Mouse (Mus musculus): ENCODE data around the gene Pus7. TPM values are rescaled to one million over a fixed set of nuclear protein-coding genes. Genes with fewer than 3 reads are reported as not detected.

Pus7 gene
- polyA plus RNA-seq (2012; ENCODE audit: insufficient read depth, insufficient read length, missing spikeins) = 5.4 and 6.1 TPM in 2 replicates

GRCm38 (mm10) chr5:23782931-23783877 is at the start of gene Pus7:
Gene Pus7, minus strand, starts transcription at chr5:23783711.
- Histone ChIP-seq H3K4me3 (ENCODE audit: insufficient read depth, low read length) (peak within 1 kb of the TSS; percentile 78), H3K4me1 (ENCODE audit: control insufficient read depth, insufficient read depth, low read length) (peaks cover 12% of the 10 kb centered on the region), H3K27ac (ENCODE audit: insufficient read depth, low read depth, low read length) (no peak within 1 kb of the TSS)
- TF ChIP-seq POLR2A (IDR thresholded peaks at IDR 0.05; ENCODE audit: borderline replicate concordance, low read depth, low read length) (no peak), CTCF (IDR thresholded peaks at IDR 0.05; ENCODE audit: low read depth, low read length) (no peak)

GRCm38 (mm10) chr5:23830897-23831752 is 47.6 kb upstream of the Pus7 start:
- peaks cover 1% of the 10 kb centered on the region for H3K4me1 ChIP-seq (ENCODE audit: control insufficient read depth, insufficient read depth, low read length)
- no peak overlapping the region for H3K4me3 ChIP-seq (ENCODE audit: insufficient read depth, low read length)
- no peak for TF ChIP-seq CTCF (IDR thresholded peaks at IDR 0.05; ENCODE audit: low read depth, low read length)
- TF ChIP-seq POLR2A (IDR thresholded peaks at IDR 0.05; ENCODE audit: borderline replicate concordance, low read depth, low read length) = no peak

GRCm38 (mm10) chr5:23826321-23827004 is 43.0 kb upstream of the Pus7 start:
- peak; percentile 50; the same call in 1 of the 2 replicates for TF ChIP-seq CTCF (IDR thresholded peaks at IDR 0.05; ENCODE audit: low read depth, low read length)
- TF ChIP-seq POLR2A (IDR thresholded peaks at IDR 0.05; ENCODE audit: borderline replicate concordance, low read depth, low read length) = no peak
- H3K27ac ChIP-seq (ENCODE audit: insufficient read depth, low read depth, low read length) = no peak overlapping the region
- no peaks in the 10 kb centered on the region for H3K4me1 ChIP-seq (ENCODE audit: control insufficient read depth, insufficient read depth, low read length)
- H3K4me3 ChIP-seq (ENCODE audit: insufficient read depth, low read length) = no peak overlapping the region

More at GRCm38 (mm10) chr5:23830897-23831752, 47.6 kb upstream of the Pus7 start:
- H3K27ac ChIP-seq (ENCODE audit: insufficient read depth, low read depth, low read length) = no peak overlapping the region

GRCm38 (mm10) chr5:23824171-23824733 is 40.7 kb upstream of the Pus7 start:
- H3K27ac ChIP-seq (ENCODE audit: insufficient read depth, low read depth, low read length) = no peak overlapping the region
- TF ChIP-seq POLR2A (IDR thresholded peaks at IDR 0.05; ENCODE audit: borderline replicate concordance, low read depth, low read length) = no peak
- TF ChIP-seq CTCF (IDR thresholded peaks at IDR 0.05; ENCODE audit: low read depth, low read length) = no peak
- no peak overlapping the region for H3K4me3 ChIP-seq (ENCODE audit: insufficient read depth, low read length)
- no peaks in the 10 kb centered on the region for H3K4me1 ChIP-seq (ENCODE audit: control insufficient read depth, insufficient read depth, low read length)

- H3K4me3 ChIP-seq (ENCODE audit: insufficient read depth, low read length) = no peak overlapping the region
- TF ChIP-seq CTCF (IDR thresholded peaks at IDR 0.05; ENCODE audit: low read depth, low read length) (no peak), POLR2A (IDR thresholded peaks at IDR 0.05; ENCODE audit: borderline replicate concordance, low read depth, low read length) (no peak)
- no peak overlapping the region for H3K27ac ChIP-seq (ENCODE audit: insufficient read depth, low read depth, low read length)
- H3K4me1 ChIP-seq (ENCODE audit: control insufficient read depth, insufficient read depth, low read length) = no peaks in the 10 kb centered on the region
Observed at GRCm38 (mm10) chr5:23822306-23822705, 38.8 kb upstream of the Pus7 start.

GRCm38 (mm10) chr5:23816681-23817080 is 33.2 kb upstream of the Pus7 start:
- Histone ChIP-seq H3K4me1 (ENCODE audit: control insufficient read depth, insufficient read depth, low read length) (no peaks in the 10 kb centered on the region), H3K4me3 (ENCODE audit: insufficient read depth, low read length) (no peak overlapping the region), H3K27ac (ENCODE audit: insufficient read depth, low read depth, low read length) (no peak overlapping the region)
- TF ChIP-seq POLR2A (IDR thresholded peaks at IDR 0.05; ENCODE audit: borderline replicate concordance, low read depth, low read length) (no peak), CTCF (IDR thresholded peaks at IDR 0.05; ENCODE audit: low read depth, low read length) (no peak)

GRCm38 (mm10) chr5:23814841-23815240 is 31.3 kb upstream of the Pus7 start:
- H3K4me3 ChIP-seq (ENCODE audit: insufficient read depth, low read length) = no peak overlapping the region
- TF ChIP-seq POLR2A (IDR thresholded peaks at IDR 0.05; ENCODE audit: borderline replicate concordance, low read depth, low read length) (no peak), CTCF (IDR thresholded peaks at IDR 0.05; ENCODE audit: low read depth, low read length) (no peak)
- H3K27ac ChIP-seq (ENCODE audit: insufficient read depth, low read depth, low read length) = no peak overlapping the region
- H3K4me1 ChIP-seq (ENCODE audit: control insufficient read depth, insufficient read depth, low read length) = no peaks in the 10 kb centered on the region

GRCm38 (mm10) chr5:23792726-23793125 is 9.2 kb upstream of the Pus7 start:
- H3K4me1 ChIP-seq (ENCODE audit: control insufficient read depth, insufficient read depth, low read length) = no peaks in the 10 kb centered on the region
- no peak overlapping the region for H3K4me3 ChIP-seq (ENCODE audit: insufficient read depth, low read length)
- TF ChIP-seq CTCF (IDR thresholded peaks at IDR 0.05; ENCODE audit: low read depth, low read length) (no peak), POLR2A (IDR thresholded peaks at IDR 0.05; ENCODE audit: borderline replicate concordance, low read depth, low read length) (no peak)
- no peak overlapping the region for H3K27ac ChIP-seq (ENCODE audit: insufficient read depth, low read depth, low read length)
